Mouse (Mus musculus) lung, embryonic 16.5 days (tissue): Measurements from ENCODE around the gene Gm11116. TPM values are rescaled to one million over a fixed set of nuclear protein-coding genes. Genes with fewer than 3 reads are reported as not detected.
"Not testable (repeated sequence)": the region's sequence is repeated elsewhere in the genome, so short reads cannot be mapped to it uniquely, and the experiment has no call there.

Experiments
- ATAC-seq: fragments of 200-750 bp; cut with Nextera tagmentation; 2 replicates; pipeline ENCODE4 v1.8.0; 2017; ENCODE audit warnings: low read depth, mild to moderate bottlenecking, moderate library complexity
- H3K27ac ChIP-seq: fragments of 300-500 bp; sonication (generic); 2 replicates; pipeline ENCODE4 v1.5.1; 2014; ENCODE audit warnings: mild to moderate bottlenecking, control low read depth, low read length
- H3K27me3 ChIP-seq: fragments of 300-500 bp; sonication (generic); 2 replicates; pipeline ENCODE4 v1.6.1; 2014; ENCODE audit warnings: low read depth, low read length, mixed read lengths; ENCODE audit not compliant: control insufficient read depth, insufficient read depth
- H3K36me3 ChIP-seq: fragments of 300-500 bp; sonication (generic); 2 replicates; pipeline ENCODE4 v1.6.1; 2014; ENCODE audit warnings: low read length; ENCODE audit not compliant: control insufficient read depth, insufficient read depth
- H3K4me1 ChIP-seq: fragments of 300-500 bp; sonication (generic); replicated peaks from 2 replicates; pipeline ENCODE4 v1.6.1; 2014; ENCODE audit warnings: low read length, mixed read lengths; ENCODE audit not compliant: control insufficient read depth, insufficient read depth
- H3K4me2 ChIP-seq: fragments of 300-500 bp; sonication (generic); 2 replicates; pipeline ENCODE4 v1.6.1; 2014; ENCODE audit warnings: low read depth, low read length, control low read depth
- H3K4me3 ChIP-seq: fragments of 300-500 bp; sonication (generic); 2 replicates; pipeline ENCODE4 v1.5.1; 2014; ENCODE audit warnings: mild to moderate bottlenecking, low read length, control low read depth
- H3K9ac ChIP-seq: fragments of 300-500 bp; sonication (generic); 2 replicates; pipeline ENCODE4 v1.6.1; 2014; ENCODE audit warnings: low read length, control low read depth
- H3K9me3 ChIP-seq: fragments of 300-500 bp; sonication (generic); 2 replicates; pipeline ENCODE4 v1.6.1; 2016; ENCODE audit warnings: low read length; ENCODE audit not compliant: control insufficient read depth
- WGBS: fragments of 180-500 bp; shearing (Covaris S2); extraction: QIAGEN DNeasy Blood & Tissue Kit; methylation state at CpG from one replicate; pipeline ENCODE4 v1.1.7; 2014; 5-methylcytosine and 5-hydroxymethylcytosine counted together
- polyA plus RNA-seq: library from polyadenylated mRNA; unstranded; fragments of >200 nt; fragmentation: Nextera tagmentation; extraction: Ambion mirVana; gene quantifications from 2 replicates; pipeline ENCODE4 v1.2.1, GENCODE M21; 2015

Gm11116 gene
- not detected in 2 replicates for polyA plus RNA-seq

GRCm38 (mm10) chr5:88111430-88111829 is at the start of gene Gm11116:
Gene Gm11116 (minus strand): TSS chr5:88111530.
- H3K4me1 ChIP-seq, result no peaks in the 10 kb centered on the region
- H3K27ac ChIP-seq, result no peak within 1 kb of the TSS
- ATAC-seq, result no peak
- H3K9me3 ChIP-seq, result no peaks in the 10 kb centered on the region
- no peak within 1 kb of the TSS for H3K4me2 ChIP-seq
- no peaks in the 10 kb centered on the region for H3K27me3 ChIP-seq
- no peaks in the 10 kb centered on the region for H3K36me3 ChIP-seq
- WGBS, result 77% methylated on average over 1 of the region's 1 CpGs
- H3K4me3 ChIP-seq, result no peak within 1 kb of the TSS
- H3K9ac ChIP-seq, result no peak within 1 kb of the TSS

- no peaks in the 10 kb centered on the region for H3K4me1 ChIP-seq
- H3K27me3 ChIP-seq, result no peaks in the 10 kb centered on the region
- no peak within 1 kb of the TSS for H3K9ac ChIP-seq
- no peak within 1 kb of the TSS for H3K27ac ChIP-seq
- no peaks in the 10 kb centered on the region for H3K9me3 ChIP-seq
- no peaks in the 10 kb centered on the region for H3K36me3 ChIP-seq
- no peak within 1 kb of the TSS for H3K4me2 ChIP-seq
- H3K4me3 ChIP-seq, result no peak within 1 kb of the TSS
- ATAC-seq, result no peak
Measured at GRCm38 (mm10) chr5:88153999-88154398, 42.7 kb upstream of the Gm11116 start, which contains the start of gene Gm11115. Gene Gm11115 (minus strand): TSS chr5:88154099.

DNA sequence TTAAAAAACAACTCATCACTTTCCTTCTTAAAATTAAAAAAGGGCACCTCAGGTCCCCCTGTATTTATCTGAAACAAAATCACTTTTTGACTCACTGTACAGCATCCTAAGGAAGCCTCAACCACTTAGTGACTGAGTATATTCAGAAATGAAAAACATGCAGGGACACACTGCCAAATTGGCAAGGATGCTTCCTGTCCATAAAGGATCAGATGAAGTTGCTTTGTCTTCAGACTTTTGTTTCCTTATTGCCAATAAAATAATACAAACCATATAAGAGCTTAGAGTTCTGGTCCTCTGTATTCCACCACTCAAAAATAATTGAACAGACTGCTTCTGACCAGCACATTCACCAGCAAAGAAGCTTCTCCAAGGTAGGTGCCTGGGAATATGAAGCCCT is 25.1 kb downstream of the Gm11116 start, which contains the start of gene Smr2:
TSS of gene Smr2 (plus strand) at position 301 of the 400 bp plus-strand sequence.
- H3K9ac ChIP-seq, H3K36me3 ChIP-seq, H3K27ac ChIP-seq, H3K27me3 ChIP-seq, H3K4me1 ChIP-seq, ATAC-seq, H3K4me2 ChIP-seq, H3K4me3 ChIP-seq, H3K9me3 ChIP-seq: not testable (repeated sequence)

Other genes with a start within 250 kb of the Gm11116 start
- gene Odam, start 226.5 kb downstream of the Gm11116 start, polyA plus RNA-seq, result not detected in 2 replicates
- gene Csn3, start 186.0 kb downstream of the Gm11116 start, polyA plus RNA-seq, result not detected in 2 replicates
- gene 2310003L06Rik, start 142.1 kb downstream of the Gm11116 start, polyA plus RNA-seq, result not detected in 2 replicates
- gene Gm28434, start 142.0 kb downstream of the Gm11116 start, polyA plus RNA-seq, result not detected in 2 replicates
- gene Cabs1, start 132.1 kb downstream of the Gm11116 start, polyA plus RNA-seq, result not detected in 2 replicates
- not detected in 2 replicates for gene Smr3a, start 109.0 kb downstream of the Gm11116 start, polyA plus RNA-seq
- gene Smr2, start 25.0 kb downstream of the Gm11116 start, polyA plus RNA-seq, result not detected in 2 replicates
- gene Gm11115, start 42.6 kb upstream of the Gm11116 start, polyA plus RNA-seq, result not detected in 2 replicates
- not detected in 2 replicates for gene Gm7714, start 157.4 kb upstream of the Gm11116 start, polyA plus RNA-seq
- not detected in 2 replicates for gene Prol1, start 205.8 kb upstream of the Gm11116 start, polyA plus RNA-seq